Mouse (Mus musculus) midbrain, embryonic 11.5 days (tissue): ENCODE measurements around the gene Capn2. TPM values are rescaled to one million over a fixed set of nuclear protein-coding genes. Genes with fewer than 3 reads are reported as not detected.

Experiments used
- ATAC-seq: fragments of 200-750 bp; cut with Nextera tagmentation; 2 replicates; pipeline ENCODE4 v1.8.0; 2017; ENCODE audit warnings: moderate TSS enrichment, moderate library complexity; ENCODE audit not compliant: low FRiP score
- DNase-seq: peaks from one replicate; pipeline ENCODE4 v3.0.0; 2015; ENCODE audit warnings: low spot score; ENCODE audit errors: missing footprints
- H3K27ac ChIP-seq: fragments of 300-500 bp; sonication (generic); 2 replicates; pipeline ENCODE4 v1.5.1; 2014; ENCODE audit warnings: low read depth, low read length
- H3K27me3 ChIP-seq: fragments of 300-500 bp; sonication (generic); 2 replicates; pipeline ENCODE4 v1.6.1; 2014; ENCODE audit warnings: mild to moderate bottlenecking, low read length, moderate library complexity, mixed read lengths; ENCODE audit not compliant: control insufficient read depth, insufficient read depth
- H3K36me3 ChIP-seq: fragments of 300-500 bp; sonication (generic); 2 replicates; pipeline ENCODE4 v1.6.1; 2014; ENCODE audit warnings: mild to moderate bottlenecking, low read length, moderate library complexity, mixed read lengths; ENCODE audit not compliant: control insufficient read depth, insufficient read depth
- H3K4me1 ChIP-seq: fragments of 300-500 bp; sonication (generic); 2 replicates; pipeline ENCODE4 v1.6.1; 2014; ENCODE audit warnings: low read length; ENCODE audit not compliant: control insufficient read depth, insufficient read depth
- H3K4me2 ChIP-seq: fragments of 300-500 bp; sonication (generic); 2 replicates; pipeline ENCODE4 v1.6.1; 2014; ENCODE audit warnings: mild to moderate bottlenecking, moderate library complexity
- H3K4me3 ChIP-seq: fragments of 300-500 bp; sonication (generic); 2 replicates; pipeline ENCODE4 v1.5.1; 2014; ENCODE audit warnings: low read depth, low read length
- H3K9ac ChIP-seq: fragments of 300-500 bp; sonication (generic); 2 replicates; pipeline ENCODE4 v1.6.1; 2014; ENCODE audit warnings: low read length
- H3K9me3 ChIP-seq: fragments of 300-500 bp; sonication (generic); 2 replicates; pipeline ENCODE4 v1.6.1; 2016; ENCODE audit warnings: low read length; ENCODE audit not compliant: control insufficient read depth
- WGBS: fragments of 180-500 bp; shearing (Covaris S2); extraction: QIAGEN DNeasy Blood & Tissue Kit; methylation state at CpG from one replicate; pipeline ENCODE4 v1.1.7; 2014; 5-methylcytosine and 5-hydroxymethylcytosine counted together
- polyA plus RNA-seq: library from polyadenylated mRNA; unstranded; fragments of >200 nt; fragmentation: Nextera tagmentation; extraction: Ambion mirVana; gene quantifications from 2 replicates; pipeline ENCODE4 v1.2.1, GENCODE M21; 2014

The Capn2 gene
- polyA plus RNA-seq, 1 experiment from 2014 or later: 76.3 TPM

DNA sequence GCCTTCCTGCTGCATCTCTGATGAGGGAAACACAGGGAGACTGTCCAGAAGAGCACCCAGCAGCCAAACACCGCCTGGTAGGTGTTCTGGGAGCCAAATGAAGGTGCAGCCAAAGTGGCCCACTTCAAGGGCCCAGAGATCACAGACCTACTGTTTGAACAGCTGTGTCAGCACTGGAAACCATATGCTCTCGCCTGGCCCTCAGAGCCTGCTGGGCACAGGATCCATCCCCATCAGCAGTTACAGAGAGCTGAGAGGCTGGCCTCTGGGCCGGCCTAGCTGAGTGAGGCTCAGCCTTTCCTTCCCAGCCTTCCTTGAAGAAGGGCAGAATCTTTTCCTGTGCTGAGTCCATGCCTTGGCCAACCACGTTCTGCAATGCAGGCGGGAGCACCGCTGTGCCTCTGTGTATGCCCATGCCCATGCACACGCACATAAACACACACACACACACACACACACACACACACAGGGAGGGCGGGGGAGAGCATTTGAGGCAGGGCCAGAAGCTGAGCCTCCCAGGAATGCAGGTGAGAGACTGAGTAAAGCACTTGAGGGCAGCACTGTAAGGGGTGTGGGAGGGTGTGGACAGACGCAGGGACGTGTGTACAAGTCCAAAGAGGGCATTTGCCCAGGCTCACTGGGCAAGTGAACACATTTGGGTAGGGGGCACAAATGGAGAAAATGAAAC, 8.2 kb downstream of the Capn2 start:
- H3K36me3 ChIP-seq: peaks cover 6% of the 10 kb centered on the region; the same call in 1 of the 2 replicates
- WGBS: 78% methylated on average over 10 of the region's 10 CpGs
- peak; percentile 72 for DNase-seq

DNA sequence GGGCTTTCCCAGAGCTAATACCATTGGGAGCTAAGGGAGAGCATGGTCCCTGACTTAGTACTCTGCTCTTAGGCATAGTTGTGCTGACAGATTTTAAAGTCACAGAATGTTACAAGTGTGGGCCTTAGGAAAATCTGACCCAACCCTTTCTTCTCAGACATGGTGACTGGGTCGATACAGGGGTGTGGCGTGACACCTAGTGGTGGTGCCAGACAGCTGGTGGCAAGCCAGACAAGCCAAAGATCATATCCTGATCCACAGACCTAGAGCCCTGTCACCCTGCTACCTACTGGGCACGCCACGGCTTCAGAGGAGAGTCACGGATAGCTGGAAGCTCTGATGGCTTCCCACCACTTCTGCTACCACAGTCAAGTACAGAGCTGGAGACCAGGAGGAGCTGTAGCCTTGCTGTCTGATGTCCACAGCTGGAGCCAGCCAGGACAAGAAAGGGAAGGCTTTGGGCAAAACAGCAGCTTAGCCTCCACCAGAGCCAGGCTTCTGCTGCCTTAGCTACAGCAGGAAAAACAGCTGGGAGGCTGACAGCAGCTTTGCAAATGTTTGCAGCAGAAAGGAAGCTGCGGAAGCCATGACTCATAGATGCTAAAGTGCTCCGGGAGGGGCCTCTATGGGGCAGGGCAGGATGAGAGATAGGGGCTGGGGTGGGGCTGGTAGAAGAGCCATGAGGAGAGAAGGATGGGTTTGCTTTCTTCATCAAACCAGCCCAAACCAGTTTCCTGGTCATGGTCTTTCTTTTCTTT, 11.0 kb downstream of the Capn2 start:
- H3K27ac ChIP-seq: no peak overlapping the region; the same call in 1 of the 2 replicates
- H3K27me3 ChIP-seq: no peaks in the 10 kb centered on the region
- H3K9ac ChIP-seq: no peak overlapping the region
- H3K4me1 ChIP-seq: peaks cover 5% of the 10 kb centered on the region; the same call in 1 of the 2 replicates
- H3K4me2 ChIP-seq: no peak overlapping the region
- DNase-seq (peak; percentile 60), ATAC-seq (no peak)
- WGBS: 75% methylated on average over 7 of the region's 7 CpGs
- H3K36me3 ChIP-seq: peaks cover 4% of the 10 kb centered on the region; the same call in 1 of the 2 replicates
- H3K4me3 ChIP-seq: no peak overlapping the region
- no peaks in the 10 kb centered on the region for H3K9me3 ChIP-seq

More for the DNA sequence above, 8.2 kb downstream of the Capn2 start:
- H3K27me3 ChIP-seq: no peaks in the 10 kb centered on the region
- H3K9ac ChIP-seq: no peak overlapping the region
- peaks cover 2% of the 10 kb centered on the region; the same call in 1 of the 2 replicates for H3K4me1 ChIP-seq
- no peak overlapping the region for H3K4me2 ChIP-seq
- no peak for ATAC-seq
- H3K4me3 ChIP-seq: no peak overlapping the region
- H3K27ac ChIP-seq: no peak overlapping the region
- no peaks in the 10 kb centered on the region for H3K9me3 ChIP-seq

DNA sequence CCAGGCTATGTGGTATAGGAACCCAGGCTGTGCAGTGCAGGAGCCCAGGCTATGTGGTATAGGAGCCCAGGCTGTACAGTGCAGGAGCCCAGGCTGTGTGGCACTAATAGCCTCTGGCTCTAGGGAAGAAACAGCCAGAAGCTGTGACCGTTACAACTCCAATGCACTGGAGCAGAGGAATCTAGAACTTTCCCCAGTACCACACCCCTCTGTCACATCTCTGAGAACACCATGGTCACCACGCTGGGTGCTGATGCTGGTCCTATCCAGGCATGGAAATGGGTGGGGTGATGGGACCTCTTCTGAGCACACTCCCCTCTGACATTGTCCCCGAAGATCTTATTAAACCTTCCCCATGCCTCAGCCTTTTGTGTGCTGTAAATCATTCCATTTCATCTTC, 12.1 kb downstream of the Capn2 start:
- 89% methylated on average over 3 of the region's 3 CpGs for WGBS
- no peak overlapping the region for H3K9ac ChIP-seq
- DNase-seq: peak; percentile 66
- H3K36me3 ChIP-seq: 0 out of 2 replicates have a peak, but pooled peaks cover 2% of the 10 kb centered on the region
- H3K9me3 ChIP-seq: no peaks in the 10 kb centered on the region
- ATAC-seq: no peak
- H3K4me3 ChIP-seq: no peak overlapping the region
- no peak overlapping the region for H3K4me2 ChIP-seq
- peaks cover 5% of the 10 kb centered on the region; the same call in 1 of the 2 replicates for H3K4me1 ChIP-seq
- no peak overlapping the region for H3K27ac ChIP-seq
- no peaks in the 10 kb centered on the region for H3K27me3 ChIP-seq

DNA sequence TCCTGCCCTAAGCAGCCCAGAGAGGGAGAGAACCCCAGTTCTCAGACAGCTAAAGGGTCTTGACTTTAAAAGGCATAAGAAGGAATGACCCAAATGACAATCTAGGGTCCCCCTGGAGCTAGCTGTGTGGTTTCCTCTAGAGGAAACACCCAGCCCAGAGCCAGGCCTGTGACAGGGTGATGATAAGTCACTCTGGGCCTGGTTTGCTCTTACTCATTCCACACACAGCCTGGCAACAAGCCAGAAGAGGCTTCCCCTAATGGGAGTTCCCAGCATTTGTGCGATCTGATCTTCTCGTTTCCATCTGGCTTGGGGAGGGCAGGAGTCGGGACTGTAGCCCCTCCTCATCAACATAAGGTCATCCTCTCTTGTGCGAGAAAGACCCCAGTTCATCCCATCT, 13.2 kb downstream of the Capn2 start:
- no peaks in the 10 kb centered on the region for H3K9me3 ChIP-seq
- WGBS: 33% methylated on average over 4 of the region's 4 CpGs
- peaks cover 5% of the 10 kb centered on the region; the same call in 1 of the 2 replicates for H3K4me1 ChIP-seq
- no peaks in the 10 kb centered on the region for H3K36me3 ChIP-seq
- no peaks in the 10 kb centered on the region for H3K27me3 ChIP-seq
- DNase-seq: peak; percentile 75
- ATAC-seq: no peak
- no peak overlapping the region for H3K4me3 ChIP-seq
- no peak overlapping the region for H3K9ac ChIP-seq
- no peak overlapping the region for H3K4me2 ChIP-seq
- H3K27ac ChIP-seq: no peak overlapping the region

- DNase-seq (peak; percentile 75), ATAC-seq (no peak)
- no peak overlapping the region for H3K4me2 ChIP-seq
- no peak overlapping the region for H3K4me3 ChIP-seq
- H3K4me1 ChIP-seq: peaks cover 5% of the 10 kb centered on the region; the same call in 1 of the 2 replicates
- H3K9ac ChIP-seq: no peak overlapping the region
- no peak overlapping the region for H3K27ac ChIP-seq
- WGBS: 85% methylated on average over 13 of the region's 13 CpGs
- no peaks in the 10 kb centered on the region for H3K9me3 ChIP-seq
- H3K27me3 ChIP-seq: no peaks in the 10 kb centered on the region
- H3K36me3 ChIP-seq: no peaks in the 10 kb centered on the region
Measured at GRCm38 (mm10) chr1:182503206-182503900, 14.1 kb downstream of the Capn2 start.

DNA sequence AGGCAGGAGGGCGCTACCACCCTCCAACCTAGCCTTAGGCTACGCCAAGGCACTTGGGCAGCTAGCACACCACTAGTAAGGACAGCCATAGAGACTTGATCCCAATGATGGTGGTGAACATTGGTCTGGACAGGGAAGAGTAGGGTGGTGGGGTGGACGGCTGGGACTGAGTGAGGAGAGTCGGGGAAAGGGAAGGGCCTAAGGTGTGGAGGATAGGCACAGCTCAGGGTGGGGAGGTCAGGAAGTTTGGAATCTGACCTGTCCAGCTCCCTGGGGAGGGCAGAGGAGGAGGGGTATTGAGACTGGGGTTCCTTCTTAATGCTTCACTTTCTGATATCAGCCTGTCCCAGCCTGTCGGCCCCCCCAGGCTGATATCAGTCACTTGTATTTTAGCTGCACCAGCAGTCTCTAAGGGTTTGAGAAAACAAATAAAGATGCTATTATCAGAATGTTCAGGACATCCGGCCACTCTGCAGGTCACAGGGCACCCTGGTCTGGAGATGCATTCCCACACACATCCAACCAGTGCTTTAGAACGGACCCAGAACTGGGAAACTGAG, 14.8 kb downstream of the Capn2 start:
- Histone ChIP-seq H3K4me3 (no peak overlapping the region), H3K4me1 (peaks cover 5% of the 10 kb centered on the region; the same call in 1 of the 2 replicates), H3K9ac (no peak overlapping the region), H3K4me2 (no peak overlapping the region), H3K36me3 (no peaks in the 10 kb centered on the region), H3K9me3 (no peaks in the 10 kb centered on the region), H3K27ac (no peak overlapping the region), H3K27me3 (no peaks in the 10 kb centered on the region)
- 89% methylated on average over 7 of the region's 7 CpGs for WGBS
- ATAC-seq (no peak), DNase-seq (peak; percentile 45)

DNA sequence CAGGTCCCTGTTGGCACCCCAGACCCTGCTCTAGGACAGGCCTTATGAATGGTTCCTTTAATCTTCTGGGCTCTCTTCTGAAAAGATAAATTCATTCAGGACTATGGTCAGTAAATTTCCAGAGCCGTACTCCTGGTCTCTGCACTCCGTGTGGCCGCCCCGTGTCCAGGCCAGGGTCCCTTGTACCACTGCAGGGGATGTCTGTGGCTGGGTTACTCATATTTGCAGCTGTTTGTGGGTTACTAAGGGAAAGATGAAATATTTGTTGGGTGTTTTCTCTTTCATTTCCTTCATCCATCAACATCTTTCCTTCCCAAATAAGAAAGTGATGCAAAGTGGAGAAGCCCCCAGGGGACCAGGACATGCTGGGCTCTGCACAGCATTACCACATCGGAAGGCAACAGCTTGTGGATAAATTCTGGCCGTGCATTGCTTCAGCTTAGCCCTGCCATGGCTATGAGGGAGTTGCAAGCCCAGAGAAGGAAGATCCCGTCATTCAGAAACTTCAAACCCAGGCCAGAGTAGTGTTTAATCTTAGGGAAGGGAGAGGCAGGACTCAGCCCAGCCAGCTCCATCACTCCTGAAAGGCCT, 15.5 kb downstream of the Capn2 start:
- no peak overlapping the region for H3K4me3 ChIP-seq
- H3K27ac ChIP-seq: no peak overlapping the region
- H3K9me3 ChIP-seq: no peaks in the 10 kb centered on the region
- DNase-seq (no peak), ATAC-seq (no peak)
- no peak overlapping the region for H3K4me2 ChIP-seq
- no peaks in the 10 kb centered on the region for H3K36me3 ChIP-seq
- H3K4me1 ChIP-seq: peaks cover 5% of the 10 kb centered on the region; the same call in 1 of the 2 replicates
- H3K27me3 ChIP-seq: no peaks in the 10 kb centered on the region
- 89% methylated on average over 7 of the region's 7 CpGs for whole genome bisulfite sequencing
- H3K9ac ChIP-seq: no peak overlapping the region

DNA sequence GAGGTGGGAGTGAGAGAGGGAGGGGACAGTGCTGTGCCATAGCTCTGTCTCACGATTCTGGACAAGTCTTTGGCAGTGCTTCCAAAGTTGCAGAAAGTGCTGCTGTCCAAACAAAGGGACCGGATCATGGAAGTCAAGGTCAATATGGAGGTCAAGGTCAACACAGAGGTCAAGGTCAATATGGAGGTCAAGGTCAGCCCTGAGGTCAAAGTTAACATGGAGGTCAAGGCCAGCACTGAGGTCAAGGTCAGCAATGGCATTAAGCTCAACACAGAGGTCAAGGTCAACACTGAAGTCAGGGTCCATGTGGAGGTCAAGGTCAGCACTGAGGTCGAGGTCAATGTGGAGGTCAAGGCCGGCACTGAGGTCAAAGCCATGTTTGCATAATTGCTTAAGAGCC, 16.6 kb downstream of the Capn2 start:
- peaks cover 5% of the 10 kb centered on the region; the same call in 1 of the 2 replicates for H3K4me1 ChIP-seq
- no peaks in the 10 kb centered on the region for H3K36me3 ChIP-seq
- H3K4me2 ChIP-seq: no peak overlapping the region
- no peak overlapping the region for H3K4me3 ChIP-seq
- H3K9ac ChIP-seq: no peak overlapping the region
- H3K27me3 ChIP-seq: no peaks in the 10 kb centered on the region
- no peak for ATAC-seq
- no peak overlapping the region for H3K27ac ChIP-seq
- DNase-seq: peak; percentile 65
- no peaks in the 10 kb centered on the region for H3K9me3 ChIP-seq
- 92% methylated on average over 4 of the region's 4 CpGs for WGBS
